Mouse (Mus musculus): Measurements from ENCODE around the gene Itga7.

The Itga7 gene

DNA sequence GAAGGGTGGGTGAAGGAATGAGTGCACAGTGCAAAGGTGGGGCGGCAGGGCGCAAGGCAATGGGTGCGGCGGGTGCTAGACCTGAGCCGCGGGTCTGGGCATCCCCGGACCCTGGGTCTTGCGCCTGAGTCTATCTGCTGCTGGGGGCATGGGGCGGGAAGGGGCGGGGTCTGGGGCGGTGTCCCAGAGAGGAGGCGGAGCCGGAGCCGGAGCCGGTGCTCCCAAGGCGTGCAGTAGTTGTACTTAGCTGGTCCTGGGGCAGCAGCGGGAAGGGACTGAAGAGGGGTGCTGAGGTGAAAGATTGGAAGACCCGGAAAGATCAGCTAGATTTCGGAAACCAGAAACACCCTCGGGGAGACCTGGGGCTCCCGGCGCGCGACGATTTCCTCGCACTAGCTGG, at the start of gene Itga7:
Itga7 (plus strand) TSS at position 245 of the 400 bp plus-strand sequence.
- peak; percentile 57 for DNase-seq (ENCODE audit: low read depth)

- no peak for DNase-seq (ENCODE audit: low read depth)
Observed at GRCm38 (mm10) chr10:128888941-128889827, 44.4 kb upstream of the Itga7 start.

DNA sequence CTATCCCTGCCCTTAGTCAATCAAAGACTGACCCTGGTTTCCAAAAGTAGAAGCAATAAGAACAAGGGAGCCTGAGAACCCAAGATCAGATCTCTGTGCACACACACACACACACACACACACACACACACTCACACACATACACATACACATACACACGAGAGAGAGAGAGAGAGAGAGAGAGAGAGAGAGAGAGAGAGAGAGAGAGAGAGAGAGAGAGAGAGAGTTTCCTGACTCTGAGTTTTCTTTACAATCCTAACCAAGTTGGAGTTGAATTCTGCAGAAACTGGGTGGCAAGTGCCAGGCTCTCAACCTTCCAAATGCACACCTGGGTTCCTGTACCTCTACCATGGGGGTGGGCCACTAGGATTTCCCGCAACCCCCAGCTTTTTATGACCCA, 43.8 kb upstream of the Itga7 start:
- DNase-seq (ENCODE audit: low read depth) = no peak

- DNase-seq (ENCODE audit: low read depth) = no peak
Observed at GRCm38 (mm10) chr10:128890383-128891295, 43.0 kb upstream of the Itga7 start.

DNA sequence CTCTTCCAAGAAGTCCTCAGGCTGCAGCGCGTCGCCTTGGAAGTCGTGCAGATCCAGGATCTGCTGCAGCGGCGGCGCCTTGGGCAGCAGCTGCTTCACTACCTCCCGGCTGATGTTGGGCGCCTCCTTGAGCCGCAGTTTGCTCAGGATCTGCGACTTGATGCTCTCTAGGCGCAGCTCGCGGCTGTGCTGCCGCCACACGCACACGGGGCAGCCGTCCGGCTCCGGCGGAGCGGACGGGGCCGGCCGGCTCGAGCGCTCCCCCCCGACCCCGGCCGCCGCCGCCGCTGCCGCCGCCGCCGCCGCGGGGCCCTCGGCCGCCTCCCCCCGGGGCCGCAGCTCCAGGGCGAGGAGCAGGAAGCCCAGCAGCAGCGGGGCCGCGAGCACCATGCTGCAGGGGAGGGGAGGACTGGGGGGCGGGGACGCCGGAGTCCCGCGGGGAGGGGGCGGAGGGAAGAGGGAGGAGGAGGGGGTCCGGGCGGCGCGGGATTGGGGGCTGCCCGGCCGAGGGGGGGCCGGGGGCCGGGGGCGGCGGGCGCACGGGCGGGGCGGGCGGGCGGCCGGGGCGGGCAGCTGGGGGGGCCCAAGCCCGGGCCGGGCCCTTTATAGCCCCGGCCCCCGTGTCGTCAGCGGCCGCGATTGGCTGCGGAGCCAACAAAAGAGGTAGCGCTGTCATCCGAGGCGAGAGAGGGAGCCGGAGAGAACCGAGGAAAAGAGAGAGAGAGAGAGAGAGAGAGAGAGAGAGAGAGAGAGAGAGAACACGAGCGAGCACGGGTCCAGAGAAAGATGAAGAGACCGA, 42.1 kb upstream of the Itga7 start, which contains the start of gene Gdf11:
Gdf11 (minus strand) TSS at position 423 of the 799 bp plus-strand sequence.
- peak; percentile 87 for DNase-seq (ENCODE audit: low read depth)

GRCm38 (mm10) chr10:128892246-128892645, 41.4 kb upstream of the Itga7 start:
- no peak for DNase-seq (ENCODE audit: low read depth)

GRCm38 (mm10) chr10:128895437-128895836, 38.2 kb upstream of the Itga7 start:
- peak; percentile 95 for DNase-seq (ENCODE audit: low read depth)

DNA sequence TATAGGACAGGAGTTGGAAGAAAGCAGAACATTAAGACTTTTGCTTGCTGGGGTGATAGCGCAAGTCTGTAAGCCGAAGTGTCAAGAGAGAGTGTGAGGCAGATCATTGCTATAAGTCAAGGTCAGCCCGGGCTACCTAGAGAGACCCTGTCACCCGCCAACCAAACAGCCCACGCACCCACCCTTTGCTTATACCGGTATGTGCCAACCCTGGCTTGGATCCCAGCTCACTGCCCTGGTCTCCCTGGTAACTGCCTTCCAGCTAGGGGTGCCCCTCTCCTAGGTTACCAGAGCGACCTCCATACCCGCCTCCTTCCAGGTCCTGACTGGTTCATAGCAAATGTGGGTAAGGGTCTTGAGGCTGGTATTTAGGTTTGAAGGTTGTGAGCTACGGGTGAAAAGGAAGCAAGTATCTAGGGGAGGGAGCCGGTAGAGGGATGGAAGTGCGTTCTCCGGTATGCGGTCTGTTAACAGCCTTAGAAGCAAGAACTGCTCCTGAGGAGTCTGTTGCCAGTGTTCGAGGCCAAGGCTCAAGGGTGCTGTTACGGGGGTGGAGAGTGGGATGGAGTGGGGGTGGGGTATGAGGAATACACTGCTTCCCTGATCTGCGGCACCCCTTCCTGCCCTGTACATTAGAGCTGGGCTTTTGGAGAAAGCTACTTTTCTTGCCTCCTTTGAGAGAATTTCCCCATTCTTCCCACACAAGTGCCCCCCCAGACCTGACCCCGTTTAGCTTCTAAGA, 37.5 kb upstream of the Itga7 start:
- no peak for DNase-seq (ENCODE audit: low read depth)

GRCm38 (mm10) chr10:128896807-128897206, 36.8 kb upstream of the Itga7 start:
- no peak for DNase-seq (ENCODE audit: low read depth)

GRCm38 (mm10) chr10:128897501-128897900, 36.1 kb upstream of the Itga7 start:
- peak; percentile 50 for DNase-seq (ENCODE audit: low read depth)

DNA sequence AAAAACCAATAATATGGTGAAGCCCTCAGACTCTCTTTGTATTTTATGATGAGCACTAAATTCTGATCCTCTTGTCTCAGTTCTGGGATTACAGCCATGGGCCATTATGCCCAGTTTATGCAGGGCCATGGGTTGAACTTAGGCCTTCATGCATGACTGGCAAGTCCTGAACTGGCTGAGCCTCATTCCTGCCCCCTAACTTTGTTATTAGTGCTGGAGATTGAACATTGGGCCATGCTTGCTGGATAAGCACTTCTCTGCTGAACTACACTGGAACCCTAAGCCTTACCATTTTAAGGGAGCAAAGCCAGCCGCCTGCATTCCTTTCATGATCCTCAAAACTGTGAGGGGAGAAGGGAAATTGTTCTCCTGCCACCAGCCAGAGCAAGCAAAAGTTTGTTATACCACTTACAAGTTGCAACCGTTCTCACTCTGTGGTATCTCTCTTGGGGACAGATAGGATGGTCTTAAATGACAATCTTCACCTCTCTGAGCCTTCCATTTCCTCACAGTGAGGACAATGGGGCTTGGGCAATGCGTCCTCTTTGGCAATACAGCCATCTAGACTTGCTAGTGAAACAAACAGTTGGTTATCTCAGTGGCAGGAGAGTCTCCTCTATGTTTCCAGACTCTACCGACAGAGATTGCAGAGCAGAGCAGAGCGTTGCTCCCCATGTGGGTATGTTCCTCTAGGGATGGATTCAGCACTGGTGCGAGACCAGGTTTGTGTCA, 33.7 kb upstream of the Itga7 start:
- no peak for DNase-seq (ENCODE audit: low read depth)

GRCm38 (mm10) chr10:128900698-128901097, 32.9 kb upstream of the Itga7 start, which contains the start of gene Cd63:
TSS of gene Cd63 (plus strand) at chr10:128900989.
- DNase-seq (ENCODE audit: low read depth) = no peak

- DNase-seq (ENCODE audit: low read depth) = no peak
Observed at GRCm38 (mm10) chr10:128901409-128901808, 32.2 kb upstream of the Itga7 start.

GRCm38 (mm10) chr10:128902409-128902988, 31.1 kb upstream of the Itga7 start:
- DNase-seq (ENCODE audit: low read depth) = no peak

GRCm38 (mm10) chr10:128904812-128905211, 28.8 kb upstream of the Itga7 start:
- DNase-seq (ENCODE audit: low read depth) = no peak

GRCm38 (mm10) chr10:128908778-128909448, 24.7 kb upstream of the Itga7 start:
- peak; percentile 79 for DNase-seq (ENCODE audit: low read depth)

DNA sequence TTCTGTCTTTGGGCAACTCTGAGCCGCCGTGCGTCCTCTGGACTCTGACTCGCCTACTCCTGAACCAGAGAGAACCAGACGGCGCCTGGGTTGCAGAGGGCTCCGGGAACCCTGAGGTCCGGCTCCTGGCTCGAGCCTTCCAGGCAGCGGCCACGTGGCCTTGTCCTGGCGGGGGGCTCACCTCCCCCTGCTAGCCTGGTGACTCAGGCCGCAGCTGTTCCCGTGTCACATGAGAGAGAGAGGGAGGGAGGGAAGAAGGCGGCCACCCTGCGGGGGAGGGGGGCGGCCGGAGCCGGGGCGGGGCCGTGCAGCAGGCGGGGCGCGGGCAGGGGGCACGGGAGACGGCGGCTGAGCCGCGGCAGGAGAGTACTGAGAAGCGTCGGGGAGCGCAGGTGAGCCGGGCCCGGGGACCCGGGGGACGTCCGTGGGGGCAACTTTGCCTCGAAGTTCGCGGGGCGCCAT, 24.0 kb upstream of the Itga7 start:
- DNase-seq (ENCODE audit: low read depth) = peak; percentile 98

DNA sequence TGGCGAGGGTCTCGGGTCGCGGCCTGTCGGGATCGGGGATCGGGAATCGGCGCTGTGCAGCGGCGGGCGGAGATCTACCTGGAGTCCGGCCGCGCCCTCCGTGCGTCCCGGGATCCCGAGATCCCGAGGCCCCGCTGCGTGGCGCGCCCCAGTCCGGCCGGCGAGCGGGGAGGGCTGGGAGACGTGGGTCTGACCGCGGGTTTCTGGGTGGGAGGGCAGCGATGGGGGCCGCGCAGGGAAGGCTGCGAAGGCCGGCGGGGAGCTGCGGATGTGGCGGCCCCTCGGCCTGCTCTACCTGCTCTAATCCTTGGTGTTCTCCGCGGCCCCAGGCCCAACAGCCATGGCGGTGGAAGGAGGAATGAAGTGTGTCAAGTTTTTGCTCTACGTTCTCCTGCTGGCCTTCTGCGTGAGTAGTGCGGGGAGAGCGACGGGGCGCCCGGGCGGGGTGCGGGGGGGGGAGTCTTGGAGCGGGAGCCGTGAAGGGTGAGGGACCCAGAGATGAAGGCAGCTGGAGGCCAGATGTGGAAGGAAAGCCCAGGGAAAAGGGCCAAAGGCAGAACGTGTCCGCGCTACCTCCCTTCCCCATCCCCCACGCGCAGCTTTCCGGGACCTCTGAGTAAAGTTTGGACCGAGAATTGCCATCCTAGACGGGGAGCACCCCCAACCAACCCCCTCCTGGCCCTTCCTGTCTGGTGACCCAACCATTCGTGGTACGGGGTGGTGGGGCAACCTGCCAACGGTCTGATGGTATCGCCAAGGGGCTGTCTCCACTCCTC, 23.4 kb upstream of the Itga7 start:
- DNase-seq (ENCODE audit: low read depth) = peak; percentile 85
